Mouse (Mus musculus) cerebellum, postnatal 36 days (tissue): ENCODE data around the gene Lhx2.

Experiments used
- DNase-seq, 2 experiments: peaks; one replicate each; pipeline ENCODE4 v3.0.0; 2021 to 2022; ENCODE audit warnings: mixed read lengths in 2 of 2

The Lhx2 gene

GRCm38 (mm10) chr2:38347811-38348551 lies 8.9 kb downstream of the Lhx2 start:
- no peak for DNase-seq

- DNase-seq: no peak
Observed at GRCm38 (mm10) chr2:38348660-38349420, 9.8 kb downstream of the Lhx2 start.

GRCm38 (mm10) chr2:38349447-38350350 lies 10.6 kb downstream of the Lhx2 start:
- DNase-seq: no peak

- DNase-seq: no peak
Observed at GRCm38 (mm10) chr2:38350386-38350785, 11.3 kb downstream of the Lhx2 start.

GRCm38 (mm10) chr2:38350796-38351195 lies 11.7 kb downstream of the Lhx2 start:
- peak; percentile 52 to 60 for DNase-seq

GRCm38 (mm10) chr2:38351641-38352320 lies 12.7 kb downstream of the Lhx2 start:
- no peak for DNase-seq

- no peak for DNase-seq
Observed at GRCm38 (mm10) chr2:38352321-38353007, 13.4 kb downstream of the Lhx2 start.

GRCm38 (mm10) chr2:38353008-38353379 lies 13.9 kb downstream of the Lhx2 start:
- no peak for DNase-seq

GRCm38 (mm10) chr2:38353664-38354063 lies 14.6 kb downstream of the Lhx2 start:
- no peak for DNase-seq

- no peak for DNase-seq
Observed at GRCm38 (mm10) chr2:38354179-38354716, 15.2 kb downstream of the Lhx2 start.

- DNase-seq: no peak
Observed at GRCm38 (mm10) chr2:38354717-38355510, 15.8 kb downstream of the Lhx2 start.

- peak in 1 of 2 experiments; percentile 51 for DNase-seq
Observed at GRCm38 (mm10) chr2:38355731-38356427, 16.8 kb downstream of the Lhx2 start.

GRCm38 (mm10) chr2:38356428-38357260 lies 17.6 kb downstream of the Lhx2 start:
- no peak for DNase-seq

GRCm38 (mm10) chr2:38357294-38358246 lies 18.5 kb downstream of the Lhx2 start:
- DNase-seq: no peak

- no peak for DNase-seq
Observed at GRCm38 (mm10) chr2:38358611-38359010, 19.5 kb downstream of the Lhx2 start.

GRCm38 (mm10) chr2:38359186-38359585 lies 20.1 kb downstream of the Lhx2 start:
- DNase-seq: no peak

- DNase-seq: no peak
Observed at GRCm38 (mm10) chr2:38359811-38360210, 20.7 kb downstream of the Lhx2 start.

GRCm38 (mm10) chr2:38366222-38366621 lies 27.1 kb downstream of the Lhx2 start:
- DNase-seq: no peak
